Mouse (Mus musculus): ENCODE data around the gene Zfp715.
"Not testable (repeated sequence)": the region's sequence is repeated elsewhere in the genome, so short reads cannot be mapped to it uniquely, and the experiment has no call there.

Gene Zfp715

GRCm38 (mm10) chr7:43291524-43291923 is 21.6 kb downstream of the Zfp715 start:
- DNase-seq (ENCODE audit: low spot score), result no peak

DNA sequence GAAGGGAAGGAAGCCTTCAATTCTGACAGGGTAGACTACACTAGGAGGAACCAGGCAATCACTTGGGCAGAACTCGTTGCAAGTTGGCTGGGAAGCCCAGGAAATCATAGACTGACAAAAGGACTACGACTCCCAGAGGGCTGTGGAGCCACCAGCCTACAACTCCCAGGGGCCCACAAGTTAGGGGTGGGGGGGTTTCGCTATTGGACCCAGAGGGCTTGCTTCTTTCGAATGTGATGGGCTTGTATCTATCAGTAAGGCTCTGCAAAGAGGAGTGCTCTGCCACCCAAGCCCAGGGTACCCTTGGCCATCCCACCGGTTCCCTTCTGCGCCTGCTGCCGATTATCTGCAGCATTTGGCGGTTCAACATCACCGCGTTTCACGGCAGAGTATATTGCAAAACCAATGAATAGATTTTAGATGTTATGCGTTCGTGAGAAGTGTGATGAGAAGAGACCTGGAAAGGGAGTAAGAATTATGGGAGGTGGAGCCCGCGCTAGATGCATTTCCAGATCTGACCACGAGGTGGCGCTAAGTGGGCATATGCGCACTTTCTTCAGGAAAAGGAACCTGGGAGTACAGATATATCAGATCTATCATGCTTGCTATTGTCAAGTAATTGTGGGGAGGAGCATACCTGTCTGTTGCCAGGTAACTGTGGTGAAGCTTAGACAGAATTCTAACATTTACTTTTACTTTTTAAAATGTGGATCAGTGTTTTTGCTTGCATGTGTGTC is 30.1 kb downstream of the Zfp715 start:
- DNase-seq (ENCODE audit: low spot score), result peak; percentile 18

DNA sequence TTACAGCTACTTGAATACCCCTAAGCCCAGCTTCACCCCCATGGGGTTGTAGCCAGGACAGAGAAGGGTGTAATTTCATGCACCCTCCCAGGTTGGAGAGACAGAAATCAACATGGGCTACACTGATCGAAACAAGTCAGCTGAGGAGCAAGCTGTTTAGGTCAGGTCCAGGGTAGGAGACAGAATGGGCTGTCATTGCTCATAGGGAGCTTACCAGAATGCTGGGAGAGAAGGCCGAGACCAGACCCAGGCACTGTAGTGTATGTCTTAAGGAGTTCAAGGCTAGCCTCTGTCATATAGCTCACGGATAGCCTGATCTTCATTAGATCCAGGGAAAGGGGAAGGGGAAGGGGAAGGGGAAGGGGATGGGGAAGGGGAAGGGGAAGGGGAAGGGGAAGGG is 30.6 kb downstream of the Zfp715 start:
- no peak for DNase-seq (ENCODE audit: low spot score)

- DNase-seq (ENCODE audit: low spot score), result no peak
Measured at GRCm38 (mm10) chr7:43277401-43277800, 35.7 kb downstream of the Zfp715 start.

- not testable (repeated sequence) for DNase-seq (ENCODE audit: low spot score)
Measured at GRCm38 (mm10) chr7:43276178-43276577, 36.9 kb downstream of the Zfp715 start.

GRCm38 (mm10) chr7:43273476-43273875 is 39.6 kb downstream of the Zfp715 start:
- no peak for DNase-seq (ENCODE audit: low spot score)

- DNase-seq (ENCODE audit: low spot score), result not testable (repeated sequence)
Measured at GRCm38 (mm10) chr7:43267359-43267758, 45.7 kb downstream of the Zfp715 start.

DNA sequence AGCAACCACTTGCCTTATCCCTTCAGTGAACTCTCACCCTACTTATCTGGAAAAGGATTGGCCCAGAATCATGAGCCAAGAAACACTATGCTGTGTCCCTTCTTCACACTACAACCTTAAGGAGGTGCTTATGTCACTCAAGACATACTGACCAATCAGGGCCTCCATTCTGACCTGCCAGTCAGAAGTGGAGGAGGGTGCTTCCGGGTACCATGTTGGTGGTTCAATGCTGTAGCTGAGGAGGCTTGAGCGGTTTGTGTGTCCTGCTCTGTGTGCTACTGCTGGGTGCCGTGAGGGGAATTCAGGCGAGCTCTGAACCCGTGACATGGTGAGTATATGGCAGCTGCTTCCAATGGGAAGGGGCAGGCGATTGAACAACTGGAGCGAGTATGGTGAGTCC is 59.6 kb downstream of the Zfp715 start:
- no peak for DNase-seq (ENCODE audit: low spot score)

DNA sequence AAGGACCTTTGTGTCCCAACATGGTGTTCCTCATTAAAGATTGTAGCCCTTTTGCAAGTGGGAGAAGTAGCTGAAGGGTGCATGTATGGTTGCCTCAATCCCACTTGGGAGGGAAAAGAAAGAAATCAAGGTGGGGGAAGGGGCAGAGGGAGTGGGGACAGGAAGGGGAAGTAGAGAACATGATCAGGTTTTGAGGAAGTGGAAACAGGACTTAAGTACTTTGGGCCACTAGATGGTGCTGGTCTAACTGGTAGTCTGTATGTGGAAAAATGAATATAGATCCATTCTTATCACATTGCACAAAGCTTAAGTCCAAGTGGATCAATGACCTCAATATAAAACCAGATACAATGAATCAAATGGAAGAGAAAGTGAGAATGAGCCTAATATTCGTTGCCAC is 62.4 kb downstream of the Zfp715 start:
- DNase-seq (ENCODE audit: low spot score), result not testable (repeated sequence)
